Mouse (Mus musculus) intestine, postnatal 0 days (tissue): Measurements from ENCODE around the gene Slain2. TPM values are rescaled to one million over a fixed set of nuclear protein-coding genes. Genes with fewer than 3 reads are reported as not detected.

Experiments
- ATAC-seq: fragments of 200-750 bp; cut with Nextera tagmentation; 2 replicates; pipeline ENCODE4 v1.8.0; 2017; ENCODE audit warnings: mild to moderate bottlenecking, moderate TSS enrichment, moderate library complexity
- H3K27ac ChIP-seq: fragments of 300-500 bp; sonication (generic); 2 replicates; pipeline ENCODE4 v1.5.1; 2014; ENCODE audit warnings: mild to moderate bottlenecking, low read depth, low read length, moderate library complexity
- H3K27me3 ChIP-seq: fragments of 300-500 bp; sonication (generic); replicated peaks from 2 replicates; pipeline ENCODE4 v1.6.1; 2014; ENCODE audit warnings: low read length, mixed read lengths; ENCODE audit not compliant: control insufficient read depth, insufficient read depth
- H3K36me3 ChIP-seq: fragments of 300-500 bp; sonication (generic); 2 replicates; pipeline ENCODE4 v1.6.1; 2014; ENCODE audit warnings: mild to moderate bottlenecking, moderate library complexity; ENCODE audit not compliant: control insufficient read depth, insufficient read depth
- H3K4me1 ChIP-seq: fragments of 300-500 bp; sonication (generic); replicated peaks from 2 replicates; pipeline ENCODE4 v1.6.1; 2014; ENCODE audit warnings: antibody characterized with exemption, low read length, mixed read lengths; ENCODE audit not compliant: control insufficient read depth, insufficient read depth
- H3K4me2 ChIP-seq: fragments of 300-500 bp; sonication (generic); replicated peaks from 2 replicates; pipeline ENCODE4 v1.6.1; 2014; ENCODE audit warnings: low read depth, mild to moderate bottlenecking, moderate library complexity
- H3K4me3 ChIP-seq: fragments of 300-500 bp; sonication (generic); 2 replicates; pipeline ENCODE4 v1.5.1; 2014; ENCODE audit warnings: low read depth, low read length
- H3K9ac ChIP-seq: fragments of 300-500 bp; sonication (generic); 2 replicates; pipeline ENCODE4 v1.6.1; 2014; ENCODE audit warnings: mild to moderate bottlenecking, low read depth, low read length
- H3K9me3 ChIP-seq: fragments of 300-500 bp; sonication (generic); 2 replicates; pipeline ENCODE4 v1.6.1; 2016; ENCODE audit warnings: mixed run types; ENCODE audit not compliant: control insufficient read depth
- CTCF ChIP-seq: sonication (generic); IDR thresholded peaks from 2 replicates; pipeline ENCODE4 v1.5.1; 2016; ENCODE audit warnings: low read depth, mild to moderate bottlenecking, control low read depth, antibody characterized with exemption, moderate library complexity
- WGBS: fragments of 180-500 bp; shearing (Covaris S2); extraction: QIAGEN DNeasy Blood & Tissue Kit; methylation state at CpG from one replicate; pipeline ENCODE4 v1.1.7; 2014; 5-methylcytosine and 5-hydroxymethylcytosine counted together
- polyA plus RNA-seq: library from polyadenylated mRNA; unstranded; fragments of >200 nt; fragmentation: Nextera tagmentation; extraction: Ambion mirVana; gene quantifications from 2 replicates; pipeline ENCODE4 v1.2.1, GENCODE M21; 2015

The Slain2 gene
- polyA plus RNA-seq, 1 experiment from 2014 or later: 10.1 TPM

DNA sequence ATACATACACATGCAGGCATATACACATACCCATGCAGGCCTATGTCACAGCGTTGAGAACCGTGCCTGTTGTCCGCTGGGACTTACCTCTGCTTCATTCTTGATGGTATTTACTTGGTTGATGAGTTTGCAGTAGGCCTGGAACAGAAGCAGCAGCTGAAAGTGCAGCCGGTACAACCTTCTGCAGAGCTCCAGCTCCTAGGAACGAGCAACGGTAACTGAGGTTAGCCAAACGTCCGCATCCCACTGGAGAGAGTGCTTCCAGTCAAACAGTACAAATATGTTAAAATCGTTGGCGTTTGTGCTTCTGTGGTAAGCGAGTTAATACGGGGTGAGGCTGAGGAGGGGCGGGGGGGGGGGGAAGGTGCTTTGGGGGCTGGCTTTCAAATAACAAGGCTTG lies 109.7 kb downstream of the Slain2 start:
- H3K4me2 ChIP-seq: no peak overlapping the region
- H3K4me3 ChIP-seq: no peak overlapping the region
- ATAC-seq: no peak
- H3K36me3 ChIP-seq: peaks cover 50% of the 10 kb centered on the region
- H3K27me3 ChIP-seq: no peaks in the 10 kb centered on the region
- no peaks in the 10 kb centered on the region for H3K9me3 ChIP-seq
- no peak overlapping the region for H3K27ac ChIP-seq
- no peaks in the 10 kb centered on the region for H3K4me1 ChIP-seq
- TF ChIP-seq CTCF: no peak
- 94% methylated on average over 13 of the region's 13 CpGs for WGBS
- no peak overlapping the region for H3K9ac ChIP-seq

Other genes with a start within 250 kb of the Slain2 start
- 0.39 and 0.44 TPM in 2 replicates for gene Txk, start 161.5 kb upstream of the Slain2 start, polyA plus RNA-seq
- gene Tec, start 45.8 kb upstream of the Slain2 start, polyA plus RNA-seq: 12.4 and 14.7 TPM in 2 replicates
- gene Gm10135, start 60.4 kb downstream of the Slain2 start, polyA plus RNA-seq: not detected in 2 replicates
- gene Slc10a4, start 92.6 kb downstream of the Slain2 start, polyA plus RNA-seq: 5.1 and 6.3 TPM in 2 replicates